Mouse (Mus musculus): Measurements from ENCODE around the gene Sugct.

The Sugct gene

DNA sequence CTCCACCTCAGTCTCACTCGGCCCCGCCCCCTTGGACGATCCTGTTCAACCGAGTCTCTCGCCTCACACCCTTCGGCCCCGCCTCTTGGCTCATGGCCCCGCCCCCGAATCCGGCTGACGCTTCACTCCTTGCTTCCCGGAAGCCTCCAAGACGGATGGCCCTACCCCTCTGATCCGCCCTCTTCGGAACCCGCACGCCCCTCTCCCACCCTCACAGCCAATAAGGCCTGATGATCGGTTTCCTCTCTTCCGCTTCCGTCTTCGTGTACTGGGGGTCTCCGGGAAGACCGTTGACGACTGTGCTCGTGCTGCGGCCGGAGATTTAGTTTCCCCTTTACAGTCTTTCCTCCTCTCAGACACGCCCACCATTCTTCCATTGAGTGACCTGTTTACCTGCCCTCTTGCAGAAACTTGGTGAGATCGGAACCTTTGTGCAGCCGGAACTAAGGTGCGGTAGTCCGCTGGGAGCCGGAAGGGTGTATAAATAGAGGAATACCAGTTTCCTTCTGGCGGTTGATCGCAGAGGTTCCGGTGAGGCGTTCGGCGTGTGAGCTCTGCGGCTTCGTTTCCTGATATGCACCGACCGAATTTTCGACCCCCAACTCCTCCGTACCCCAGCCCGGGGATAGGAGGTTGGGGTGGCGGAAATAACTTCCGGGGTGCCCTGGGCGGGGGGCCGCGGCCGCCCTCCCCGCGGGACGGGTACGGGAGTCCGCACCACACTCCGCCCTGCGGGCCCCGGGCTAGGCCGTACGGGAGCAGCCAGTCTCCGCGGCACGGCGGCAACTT is at the start of gene Sugct, which contains the start of gene Mplkip:
Gene Sugct, minus strand, starts transcription at position 643 of the 789 bp plus-strand sequence.
Gene Mplkip, plus strand, starts transcription at position 282 of the 789 bp plus-strand sequence.
- peak; percentile 100 for DNase-seq (ENCODE audit: low spot score)

DNA sequence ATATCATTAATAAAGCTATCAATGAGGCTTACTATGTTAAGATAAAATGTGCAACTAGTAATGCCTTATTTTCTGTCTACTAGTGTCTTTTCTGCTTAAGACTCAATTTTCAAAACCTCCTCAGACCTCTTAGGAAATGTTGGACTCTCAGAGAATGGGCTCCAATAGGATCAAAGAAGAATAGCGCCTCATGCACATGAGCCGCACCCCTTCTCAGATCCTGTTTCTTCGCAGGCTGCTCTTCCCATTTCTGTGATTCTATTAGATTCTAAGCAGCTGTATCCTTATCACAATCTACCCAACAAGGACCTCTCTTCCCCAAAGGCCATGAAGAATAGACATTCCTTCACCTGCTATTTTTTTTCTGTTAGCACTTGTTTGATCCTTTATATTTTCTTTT is 33.4 kb upstream of the Sugct start:
- DNase-seq (ENCODE audit: low spot score) = no peak

DNA sequence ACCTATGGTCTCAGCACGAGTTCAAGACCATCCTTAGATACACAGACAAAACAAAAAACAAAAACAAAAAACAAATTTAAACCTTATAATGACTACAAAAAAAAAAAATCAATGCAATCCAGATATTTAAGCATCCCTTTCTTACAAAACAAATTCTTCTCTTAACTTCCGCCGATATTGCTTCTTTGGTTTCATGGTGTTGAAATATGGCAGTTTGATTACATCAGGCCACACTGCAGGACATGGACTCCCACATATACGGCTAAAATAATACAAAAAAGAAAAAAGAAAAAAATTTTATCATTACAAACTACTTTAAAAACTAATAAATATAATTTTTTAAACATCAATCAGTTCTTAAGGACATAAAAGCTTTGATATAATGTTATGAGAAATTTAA is 32.6 kb upstream of the Sugct start:
- no peak for DNase-seq (ENCODE audit: low spot score)

DNA sequence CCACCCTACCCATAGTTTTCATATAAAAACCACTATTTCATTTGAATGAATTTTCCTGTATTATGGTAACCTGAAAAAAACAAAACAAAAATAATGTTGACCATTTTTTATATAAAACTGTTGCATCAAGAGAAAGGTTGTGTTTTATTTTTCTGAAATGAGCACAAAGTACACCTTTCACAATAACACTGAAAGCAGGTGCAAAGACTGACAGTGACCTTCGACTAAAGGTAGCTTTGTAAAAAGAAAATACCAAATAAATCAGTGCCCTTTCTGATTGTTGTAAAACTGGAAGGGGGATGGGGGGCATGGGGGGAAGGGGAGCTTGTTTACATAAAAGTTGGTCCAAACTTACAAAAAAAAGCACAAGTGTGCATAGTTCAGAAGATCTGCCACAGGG is 22.0 kb upstream of the Sugct start:
- no peak for DNase-seq (ENCODE audit: low spot score)

DNA sequence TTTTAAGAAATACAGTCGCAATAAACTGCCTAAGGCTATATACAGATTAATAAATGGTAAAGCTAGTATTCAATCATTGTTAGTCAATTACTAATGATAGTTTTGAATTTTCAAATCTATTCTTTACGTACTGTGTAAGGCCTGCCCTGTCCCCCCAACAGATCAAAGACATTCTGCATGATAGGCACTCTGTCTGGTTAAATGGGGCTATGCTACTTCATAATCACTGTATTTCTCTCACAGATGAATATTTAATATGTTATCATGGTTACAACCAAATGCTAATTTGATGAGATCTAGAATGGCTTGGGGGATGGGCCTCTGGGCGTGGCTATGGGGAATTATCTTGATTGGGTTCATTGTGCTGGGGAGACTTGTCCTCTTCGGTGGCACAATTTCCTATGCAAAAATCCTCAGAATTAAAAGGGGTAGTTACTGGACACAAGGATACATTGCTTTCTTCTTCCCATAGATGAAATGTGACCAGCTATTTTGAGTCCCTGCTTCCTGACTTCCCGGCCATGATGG is 13.5 kb upstream of the Sugct start:
- no peak for DNase-seq (ENCODE audit: low spot score)

DNA sequence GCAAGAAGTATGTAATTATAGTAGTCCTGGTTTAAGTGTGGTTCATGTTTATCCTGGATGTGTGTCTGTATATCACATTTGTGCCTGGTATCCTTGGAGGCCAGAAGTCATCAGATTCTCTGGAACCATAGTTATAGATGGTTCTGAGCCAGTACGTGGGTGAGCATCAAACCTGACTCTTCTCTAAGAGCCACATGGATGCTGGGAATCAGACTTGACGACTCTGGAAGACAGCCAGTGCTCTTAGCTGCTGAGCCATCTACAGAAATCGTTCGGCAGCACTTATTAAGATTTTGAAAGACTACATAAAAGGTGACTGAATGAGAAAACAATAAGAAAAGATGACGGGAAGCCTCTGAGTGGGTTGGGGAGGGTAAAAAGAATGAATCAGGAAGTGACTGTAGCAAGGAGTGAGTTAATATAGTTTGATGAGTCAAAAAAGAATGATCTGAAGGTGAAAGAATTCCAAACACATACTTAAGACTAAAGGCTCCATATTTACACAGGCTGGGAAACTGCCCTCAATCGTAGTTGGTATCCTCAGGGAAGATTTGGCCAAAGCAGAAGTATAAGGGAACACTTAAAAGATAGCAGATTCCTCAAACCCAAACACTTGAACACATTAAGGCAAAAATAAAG is 10.0 kb upstream of the Sugct start:
- no peak for DNase-seq (ENCODE audit: low spot score)

DNA sequence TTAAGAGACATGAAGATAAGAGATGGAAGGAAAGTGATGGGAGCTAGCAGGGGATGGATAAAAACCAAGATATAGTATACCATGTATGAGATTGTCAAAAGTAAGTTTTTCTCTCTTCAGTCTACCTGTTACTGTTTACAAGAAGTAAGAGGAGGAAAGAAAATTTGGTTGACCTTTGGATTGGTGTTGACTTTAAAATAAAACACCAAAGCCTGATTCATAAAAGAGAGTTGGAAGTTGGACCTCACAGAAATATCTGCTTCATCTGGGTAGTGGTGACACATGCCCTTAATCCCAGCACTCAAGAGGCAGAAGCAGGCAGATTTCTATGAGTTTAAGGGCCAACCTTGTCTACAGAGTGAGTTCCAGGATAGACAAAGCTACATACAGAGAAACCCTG is 7.0 kb upstream of the Sugct start:
- DNase-seq (ENCODE audit: low spot score) = no peak

DNA sequence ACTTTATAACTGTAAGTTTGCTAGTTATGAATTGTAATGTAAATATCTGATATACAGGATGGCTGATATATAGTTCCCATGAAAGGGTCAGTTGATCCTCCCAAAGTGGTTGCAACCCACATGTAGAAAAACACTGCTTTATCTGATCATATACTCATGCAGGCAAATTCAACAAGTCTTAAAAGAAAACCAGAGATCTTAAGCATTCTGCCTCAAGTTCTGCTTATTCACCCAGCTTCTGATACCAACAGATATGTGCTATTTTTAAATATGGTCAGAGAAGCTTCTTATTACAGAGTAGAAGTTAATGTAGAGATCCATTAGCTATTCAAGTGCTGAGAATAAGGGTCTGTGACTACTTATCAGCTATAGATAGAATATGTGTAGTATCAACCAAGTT is 6.0 kb upstream of the Sugct start:
- DNase-seq (ENCODE audit: low spot score) = no peak

DNA sequence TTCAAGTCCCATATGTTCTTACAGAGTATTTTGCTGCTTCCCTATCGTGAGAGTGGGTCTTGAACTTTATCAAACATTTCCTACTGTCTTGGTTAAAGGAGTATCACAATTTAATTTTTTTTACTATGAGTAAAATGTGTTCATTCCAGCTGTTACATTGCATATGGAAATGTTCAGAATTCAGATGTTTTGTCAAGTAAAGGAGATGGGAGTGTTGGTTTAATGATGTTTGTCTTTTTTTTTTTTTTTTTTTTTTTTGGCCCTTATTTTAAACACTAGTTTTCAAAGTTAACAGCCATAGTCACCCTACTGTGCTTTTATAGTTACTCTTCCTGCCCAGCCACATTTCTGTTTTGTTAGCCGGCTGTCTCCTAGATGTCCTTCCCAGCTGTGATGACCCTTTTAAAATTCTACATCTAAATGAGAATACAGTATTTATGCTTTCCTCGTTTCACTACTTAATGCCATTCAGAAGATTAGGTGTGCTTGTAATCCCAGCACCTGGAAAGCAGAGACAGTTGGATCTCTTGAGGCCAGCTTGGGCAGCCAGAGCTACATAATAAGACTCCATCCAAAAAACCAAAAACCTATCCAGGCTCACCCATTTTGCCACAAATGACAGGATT is 4.8 kb upstream of the Sugct start:
- no peak for DNase-seq (ENCODE audit: low spot score)

DNA sequence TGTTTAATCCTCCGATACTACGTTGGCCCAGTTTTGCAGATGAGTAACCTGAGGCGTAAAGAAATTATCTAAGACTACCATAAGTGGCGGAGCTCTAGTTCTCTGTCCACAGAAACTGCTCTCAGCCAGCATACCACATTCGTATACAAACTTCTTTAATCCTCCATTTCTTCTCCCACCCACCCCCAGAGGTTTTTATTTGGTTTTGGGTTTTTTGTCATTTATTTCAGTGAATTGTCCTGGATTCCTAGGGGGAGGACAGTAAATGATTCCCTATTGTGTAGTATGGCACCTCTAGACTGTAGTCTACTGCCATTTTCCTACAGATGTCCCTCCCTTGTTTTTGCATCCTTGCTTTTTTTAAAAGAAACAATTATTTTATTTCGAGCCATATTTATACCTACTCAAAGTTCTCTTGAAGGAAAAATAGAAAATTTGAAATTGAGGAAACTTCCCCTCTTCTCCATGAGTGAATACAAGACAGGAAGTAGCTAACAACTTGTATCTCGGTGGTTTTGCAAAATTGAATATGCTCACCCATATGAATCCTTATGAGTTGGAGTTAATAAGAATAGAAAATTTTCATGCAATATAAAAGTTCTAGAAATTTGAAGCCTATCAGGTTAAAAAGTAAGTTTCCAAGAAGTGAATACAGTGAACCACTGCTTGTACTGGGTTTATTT is 686 bp upstream of the Sugct start:
- DNase-seq (ENCODE audit: low spot score) = peak; percentile 28

DNA sequence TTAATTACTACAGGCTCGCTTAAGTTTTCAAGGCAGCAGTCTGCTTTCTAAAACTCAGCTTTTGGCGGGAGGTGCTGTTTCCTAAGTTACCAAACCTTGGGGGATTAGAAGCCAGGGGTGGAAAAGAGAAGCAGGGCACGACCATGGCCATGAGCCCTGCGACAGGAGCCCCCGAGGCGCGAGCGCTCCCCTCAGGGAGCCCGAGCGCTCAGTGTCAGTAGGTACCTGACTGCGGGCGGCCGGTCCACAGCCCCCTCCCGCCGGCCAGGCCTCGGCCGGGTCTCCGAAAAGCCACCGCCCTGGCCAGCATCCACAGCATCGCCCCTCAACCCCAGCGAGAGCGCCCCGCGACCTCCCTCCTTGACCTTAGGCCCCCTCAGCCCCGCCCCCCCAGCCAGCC is 939 bp downstream of the Sugct start:
- DNase-seq (ENCODE audit: low spot score) = peak; percentile 69

DNA sequence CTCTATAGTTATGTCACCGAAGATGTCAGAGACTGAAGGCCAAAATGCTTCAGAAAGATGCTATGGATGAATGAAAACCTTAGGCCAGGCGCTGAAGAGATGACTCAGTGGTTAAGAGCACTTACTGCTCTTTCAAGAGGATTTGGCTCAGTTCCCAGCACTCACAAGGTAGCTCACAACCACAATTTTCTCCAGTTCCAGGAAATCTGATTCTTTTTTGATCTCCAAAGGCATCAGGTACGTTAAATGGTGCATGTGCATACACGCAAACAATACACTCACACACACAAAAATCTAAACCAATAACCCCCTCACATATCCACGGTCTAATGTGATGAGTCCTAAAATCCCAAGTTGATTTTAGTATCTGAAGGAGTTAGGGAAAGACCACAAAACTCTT is 1.5 kb downstream of the Sugct start:
- peak; percentile 4 for DNase-seq (ENCODE audit: low spot score)

DNA sequence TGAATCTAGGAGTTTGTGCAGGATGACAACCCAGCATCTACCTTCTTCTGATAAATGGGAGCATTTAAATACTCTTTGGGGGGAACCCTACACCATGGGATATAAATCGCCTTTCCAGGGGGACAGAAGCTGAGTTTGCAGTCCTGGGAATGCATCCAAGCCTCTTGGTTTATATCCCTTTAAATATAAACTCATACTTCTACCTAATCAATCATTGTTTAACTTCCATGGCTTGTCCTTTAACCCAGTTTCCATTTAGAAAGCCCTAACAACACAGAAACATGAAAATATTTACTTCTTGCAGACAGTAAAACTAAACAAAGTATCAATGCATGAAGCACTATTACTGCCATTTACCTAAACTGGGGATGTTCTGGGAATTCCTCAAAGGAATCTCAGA is 3.9 kb downstream of the Sugct start:
- no peak for DNase-seq (ENCODE audit: low spot score)

DNA sequence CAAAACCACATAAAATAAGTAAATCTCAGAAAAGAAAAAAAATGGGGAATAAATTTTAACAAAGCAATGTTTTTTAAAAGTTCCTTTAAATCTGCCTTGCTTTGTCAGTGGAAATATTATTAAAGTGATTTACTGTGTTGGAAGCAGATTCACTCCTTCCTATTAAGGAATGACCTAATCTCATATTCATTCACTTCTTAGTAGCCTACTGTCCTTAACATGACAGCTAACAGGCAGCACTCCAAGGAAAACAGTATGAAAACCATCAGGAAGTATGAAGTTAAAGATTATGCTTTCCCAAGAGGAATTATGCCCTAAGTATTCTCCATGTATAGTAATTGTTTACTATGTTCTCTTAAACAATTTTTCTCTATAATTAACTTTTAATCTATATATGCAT is 4.7 kb downstream of the Sugct start:
- no peak for DNase-seq (ENCODE audit: low spot score)

DNA sequence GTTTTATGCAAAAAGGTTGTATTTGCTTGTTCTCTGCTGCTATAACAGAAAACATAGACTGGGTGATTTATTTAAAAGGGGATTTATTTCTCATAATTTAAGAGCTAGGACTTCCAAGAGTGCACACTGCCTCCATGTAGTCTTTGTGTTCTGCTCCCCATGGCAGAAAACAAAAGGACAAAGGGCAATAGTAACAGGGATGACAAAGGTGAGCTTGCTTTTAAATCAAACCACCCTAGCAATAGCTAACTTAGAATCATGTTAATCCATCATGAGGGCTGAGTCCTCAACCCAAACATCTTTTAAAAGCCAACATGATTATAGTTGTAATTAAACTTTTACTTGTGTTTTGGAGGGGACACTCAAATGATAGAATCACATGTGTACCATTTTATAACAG is 5.9 kb downstream of the Sugct start:
- DNase-seq (ENCODE audit: low spot score) = no peak

DNA sequence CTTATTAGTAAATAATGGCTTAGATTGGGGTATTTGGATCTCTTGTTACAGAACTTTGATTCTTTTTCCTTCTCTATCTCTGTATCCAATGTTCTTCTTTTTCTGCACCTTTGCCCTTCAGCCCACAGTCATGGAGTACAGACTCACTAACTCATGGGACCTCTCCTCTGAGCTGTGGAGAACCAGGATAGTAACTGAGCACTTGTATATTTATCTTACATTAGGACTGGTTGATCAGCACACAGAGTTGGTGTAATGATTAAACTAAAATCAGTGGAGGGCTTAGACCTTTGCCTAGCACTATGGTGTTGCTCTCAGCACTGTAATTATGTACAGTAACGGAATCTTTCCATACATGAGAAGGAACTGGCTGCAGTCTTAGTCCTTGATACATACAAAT is 24.2 kb downstream of the Sugct start:
- DNase-seq (ENCODE audit: low spot score) = no peak

DNA sequence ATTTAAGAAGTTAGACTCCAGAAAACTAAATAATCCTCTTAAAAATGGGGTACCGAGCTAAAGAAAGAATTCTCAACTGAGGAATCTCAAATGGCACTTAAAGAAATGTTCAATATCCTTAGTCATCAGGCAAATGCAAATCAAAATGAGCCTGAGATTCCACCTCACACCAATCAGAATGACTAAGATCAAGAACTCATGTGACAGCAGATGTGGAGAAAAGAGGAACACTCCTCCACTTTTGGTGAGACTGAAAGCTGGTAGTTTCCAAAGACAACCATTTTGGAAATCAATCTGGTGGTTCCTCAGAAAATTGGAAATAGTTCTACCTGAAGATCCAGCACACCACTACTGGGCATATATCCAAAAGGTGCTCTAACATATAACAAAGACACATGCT is 28.0 kb downstream of the Sugct start:
- DNase-seq (ENCODE audit: low spot score) = no peak

DNA sequence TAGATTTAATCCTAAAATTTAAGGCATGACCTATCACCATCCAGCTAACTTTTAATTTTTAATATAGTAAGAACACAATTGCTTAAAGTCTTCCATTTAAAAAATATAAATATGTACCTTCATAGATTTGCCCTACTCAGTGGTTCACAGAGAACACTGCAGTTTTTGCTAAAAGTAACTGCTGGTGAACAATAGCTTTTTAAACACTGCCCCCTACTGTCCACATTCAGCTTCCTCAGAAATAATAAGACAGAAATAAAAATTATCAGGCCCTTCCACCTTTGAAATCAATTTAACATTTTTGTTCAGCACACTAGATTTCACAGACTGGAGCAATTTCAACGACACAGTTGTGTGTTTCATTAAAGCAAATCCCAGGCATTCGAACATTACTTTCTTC is 53.1 kb downstream of the Sugct start:
- peak; percentile 54 for DNase-seq (ENCODE audit: low spot score)

DNA sequence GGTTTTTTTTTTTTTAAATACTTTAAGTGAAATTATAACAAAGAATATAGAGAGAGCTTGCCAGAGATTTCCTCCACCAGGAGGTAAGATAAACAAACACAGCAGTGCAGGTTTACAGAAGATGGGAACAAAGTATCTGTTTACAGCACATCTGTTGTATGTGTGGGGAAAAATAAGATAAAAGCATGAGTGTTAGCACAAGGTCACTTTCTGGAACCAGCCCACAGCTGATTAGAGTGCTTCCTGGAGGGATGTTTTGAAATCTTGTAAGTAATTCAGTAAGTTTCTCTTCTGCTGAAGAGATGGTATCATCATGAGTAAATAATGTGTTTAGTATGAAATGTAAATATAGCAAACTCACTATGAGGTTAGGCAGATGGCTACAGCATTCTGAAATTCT is 57.3 kb downstream of the Sugct start:
- DNase-seq (ENCODE audit: low spot score) = no peak

DNA sequence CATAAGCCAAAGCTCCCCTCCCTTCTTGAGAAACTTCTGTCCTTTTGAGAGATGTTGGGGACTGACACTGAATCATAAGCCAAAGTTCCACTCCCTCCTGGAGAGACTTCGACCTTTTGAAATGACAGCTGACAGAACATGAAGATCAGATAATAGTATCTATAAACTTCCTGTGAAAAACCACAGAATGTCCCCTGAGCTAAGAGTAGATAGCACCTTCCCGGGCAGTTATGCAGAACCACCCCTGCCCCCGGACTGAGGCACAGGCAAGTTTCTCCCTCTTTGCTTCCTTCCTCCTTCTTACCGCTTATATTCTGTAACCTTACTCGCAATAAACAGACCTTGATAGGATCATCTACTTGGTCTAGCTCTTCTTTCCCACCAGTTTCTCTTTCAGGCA is 68.2 kb downstream of the Sugct start:
- DNase-seq (ENCODE audit: low spot score) = no peak

DNA sequence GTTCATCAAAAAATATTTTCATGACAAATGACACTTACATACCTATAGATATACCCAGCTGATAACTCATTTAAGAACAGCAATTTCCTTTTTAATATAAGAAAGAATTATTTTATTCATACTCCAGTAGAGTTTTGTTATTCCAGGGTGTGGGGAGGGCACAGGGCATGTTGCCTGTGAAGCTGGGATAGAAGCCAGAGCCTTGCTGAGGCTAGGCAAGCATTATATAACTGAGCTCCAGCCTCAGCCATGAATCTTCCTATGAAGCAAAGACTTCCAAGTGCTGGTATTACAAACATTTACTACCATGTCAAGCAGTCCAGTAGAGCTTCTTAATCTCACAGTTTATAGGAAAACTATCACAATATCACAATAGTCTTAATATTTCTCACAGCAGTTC is 70.4 kb downstream of the Sugct start:
- no peak for DNase-seq (ENCODE audit: low spot score)

DNA sequence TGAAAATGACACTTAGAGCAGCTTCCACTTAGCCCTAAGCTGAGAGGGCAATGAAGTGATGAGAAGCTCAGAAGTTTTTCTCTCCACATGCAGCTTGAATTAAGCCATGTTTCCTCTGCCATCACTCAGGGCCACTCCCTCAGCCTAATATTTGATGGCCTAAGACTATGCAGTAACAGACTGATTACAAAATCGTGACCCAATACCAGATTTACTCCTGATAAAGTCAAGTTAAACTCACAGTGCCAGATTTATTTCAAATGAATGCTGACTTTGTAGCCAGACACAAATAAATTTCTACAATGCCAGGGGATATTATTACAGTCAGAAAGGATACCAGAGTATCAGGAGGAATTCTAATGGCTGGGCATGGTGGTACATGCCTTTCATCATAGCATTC is 89.1 kb downstream of the Sugct start:
- no peak for DNase-seq (ENCODE audit: low spot score)

DNA sequence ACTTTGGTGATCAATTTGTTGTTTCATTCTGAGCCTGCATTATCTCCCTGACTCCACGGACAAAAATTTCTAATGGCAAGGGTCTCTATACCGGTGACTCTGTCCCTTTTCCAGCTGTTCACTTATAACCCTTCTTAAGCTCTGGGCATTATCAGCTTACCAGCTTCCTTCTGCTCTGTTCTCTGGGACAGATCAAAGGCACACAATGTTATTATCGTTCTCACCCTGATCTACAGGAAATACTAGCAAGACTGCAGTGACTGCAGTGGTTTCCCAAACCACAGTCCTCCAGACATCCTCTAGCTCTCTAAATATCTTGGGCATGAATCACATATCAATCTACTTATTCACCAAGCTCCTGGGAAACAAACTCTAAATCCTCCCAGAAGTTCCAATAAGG is 90.7 kb downstream of the Sugct start:
- DNase-seq (ENCODE audit: low spot score) = no peak
